Mouse (Mus musculus): ENCODE data around the gene Apol7a. TPM values are rescaled to one million over a fixed set of nuclear protein-coding genes. Genes with fewer than 3 reads are reported as not detected.

Apol7a gene
- polyA plus RNA-seq, 2 experiments = 0.26 to 0.56 TPM

DNA sequence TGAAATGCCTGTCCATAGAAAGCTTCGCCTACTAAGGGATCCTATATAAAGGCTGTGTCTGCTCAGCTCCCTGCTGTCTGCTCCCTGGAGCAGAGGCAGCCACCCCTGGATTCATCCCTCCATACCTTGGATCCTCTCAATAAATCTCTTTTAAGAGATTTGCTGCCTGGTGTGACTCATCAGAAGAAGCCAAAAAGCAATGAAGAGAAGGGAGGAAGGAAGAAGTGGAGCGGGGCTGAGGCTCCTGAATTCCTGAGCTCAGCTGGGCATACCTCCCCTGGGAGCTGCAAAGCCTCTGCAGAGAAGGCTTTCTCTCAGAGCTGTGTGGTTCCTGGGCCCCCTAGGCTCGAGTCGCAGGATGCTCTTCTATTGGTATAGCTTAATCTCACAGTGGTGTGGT is 19.0 kb downstream of the Apol7a start:
- Histone ChIP-seq H3K4me1 (replicated peaks; ENCODE audit: control insufficient read depth in 2 of 2, insufficient read depth in 2 of 2, low read length in 1 of 2) (no peaks in the 10 kb centered on the region), H3K9me3 (ENCODE audit: control insufficient read depth, low read length) (no peaks in the 10 kb centered on the region), H3K9ac (replicated peaks) (no peak overlapping the region), H3K27me3 (ENCODE audit: control insufficient read depth, insufficient read depth, low read length) (no peaks in the 10 kb centered on the region), H3K4me2 (ENCODE audit: low read depth) (no peak overlapping the region), H3K27ac (no peak overlapping the region), H3K4me3 (ENCODE audit: insufficient read depth in 1 of 2, low read depth in 2 of 2, low read length in 2 of 2) (no peak overlapping the region), H3K36me3 (replicated peaks; ENCODE audit: control insufficient read depth, insufficient read depth, low read depth) (no peaks in the 10 kb centered on the region)
- no peak for DNase-seq (ENCODE audit: low read depth in 3 of 3, low spot score in 3 of 3)
- WGBS (ENCODE audit: insufficient replicate concordance) = 38% methylated on average over 4 of the region's 4 CpGs
- TF ChIP-seq CTCF (IDR thresholded peaks at IDR 0.05; ENCODE audit: low read depth) (no peak), EP300 (IDR thresholded peaks at IDR 0.05; ENCODE audit: low read depth) (no peak)
- ATAC-seq (ENCODE audit: insufficient read depth) = no peak

DNA sequence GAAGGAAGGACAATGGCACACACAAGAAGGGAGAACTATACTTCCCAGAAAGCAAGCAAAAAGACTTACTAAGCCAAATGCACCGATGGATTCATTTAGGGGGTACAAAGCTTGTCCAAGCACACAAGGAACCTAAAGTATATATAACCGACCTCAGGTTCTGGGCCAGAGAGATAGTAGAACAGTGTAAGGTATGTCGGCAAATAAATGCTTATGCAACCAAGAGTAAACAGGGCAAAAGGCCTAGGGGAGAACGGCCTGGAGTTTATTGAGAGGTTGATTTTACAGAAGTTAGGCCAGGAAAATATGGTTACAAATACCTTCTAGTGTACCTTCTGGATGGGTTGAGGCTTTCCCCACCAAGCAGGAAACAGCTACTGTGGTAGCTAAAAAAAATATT is 21.5 kb downstream of the Apol7a start:
- DNase-seq (ENCODE audit: low read depth in 3 of 3, low spot score in 3 of 3) = no peak
- Histone ChIP-seq H3K4me1 (replicated peaks; ENCODE audit: control insufficient read depth in 2 of 2, insufficient read depth in 2 of 2, low read length in 1 of 2) (no peaks in the 10 kb centered on the region), H3K9me3 (ENCODE audit: control insufficient read depth, low read length) (no peaks in the 10 kb centered on the region), H3K4me3 (ENCODE audit: insufficient read depth in 1 of 2, low read depth in 2 of 2, low read length in 2 of 2) (no peak overlapping the region), H3K4me2 (ENCODE audit: low read depth) (no peak overlapping the region), H3K27ac (no peak overlapping the region), H3K27me3 (ENCODE audit: control insufficient read depth, insufficient read depth, low read length) (no peaks in the 10 kb centered on the region), H3K36me3 (replicated peaks; ENCODE audit: control insufficient read depth, insufficient read depth, low read depth) (no peaks in the 10 kb centered on the region), H3K9ac (replicated peaks) (no peak overlapping the region)
- 61% methylated on average over 4 of the region's 4 CpGs for WGBS (ENCODE audit: insufficient replicate concordance)
- no peak for ATAC-seq (ENCODE audit: insufficient read depth)
- TF ChIP-seq EP300 (IDR thresholded peaks at IDR 0.05; ENCODE audit: low read depth) = no peak
- TF ChIP-seq CTCF (IDR thresholded peaks at IDR 0.05; ENCODE audit: low read depth) = no peak

DNA sequence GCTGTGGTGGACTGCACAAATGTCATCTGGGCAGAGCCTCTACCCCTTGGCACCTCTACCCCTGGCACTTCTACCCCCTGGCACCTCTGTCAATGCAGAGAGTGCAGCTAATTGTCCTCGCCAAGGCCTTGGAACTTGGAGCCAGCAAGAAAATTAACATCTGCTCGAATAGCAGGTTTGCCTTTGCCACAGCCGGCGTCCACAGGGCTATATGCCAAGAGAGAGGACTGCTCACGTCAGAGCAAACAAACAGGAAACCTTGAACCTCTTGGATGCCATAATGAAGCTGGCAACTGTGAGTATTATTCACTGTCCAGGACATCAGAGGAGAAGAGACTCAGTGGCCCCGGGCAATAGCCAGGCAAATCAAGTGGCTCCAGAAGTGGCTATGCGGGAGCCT is 22.0 kb downstream of the Apol7a start:
- H3K9me3 ChIP-seq (ENCODE audit: control insufficient read depth, low read length) = no peaks in the 10 kb centered on the region
- no peaks in the 10 kb centered on the region for H3K36me3 ChIP-seq (replicated peaks; ENCODE audit: control insufficient read depth, insufficient read depth, low read depth)
- H3K4me1 ChIP-seq (replicated peaks; ENCODE audit: control insufficient read depth in 2 of 2, insufficient read depth in 2 of 2, low read length in 1 of 2) = no peaks in the 10 kb centered on the region
- ATAC-seq (ENCODE audit: insufficient read depth) (no peak), DNase-seq (ENCODE audit: low read depth in 3 of 3, low spot score in 3 of 3) (no peak)
- no peak overlapping the region for H3K4me3 ChIP-seq (ENCODE audit: insufficient read depth in 1 of 2, low read depth in 2 of 2, low read length in 2 of 2)
- H3K9ac ChIP-seq (replicated peaks) = no peak overlapping the region
- H3K27me3 ChIP-seq (ENCODE audit: control insufficient read depth, insufficient read depth, low read length) = no peaks in the 10 kb centered on the region
- H3K27ac ChIP-seq = no peak overlapping the region
- 66% methylated on average over 7 of the region's 7 CpGs for WGBS (ENCODE audit: insufficient replicate concordance)
- H3K4me2 ChIP-seq (ENCODE audit: low read depth) = no peak overlapping the region
- no peak for TF ChIP-seq CTCF (IDR thresholded peaks at IDR 0.05; ENCODE audit: low read depth)
- no peak for TF ChIP-seq EP300 (IDR thresholded peaks at IDR 0.05; ENCODE audit: low read depth)

DNA sequence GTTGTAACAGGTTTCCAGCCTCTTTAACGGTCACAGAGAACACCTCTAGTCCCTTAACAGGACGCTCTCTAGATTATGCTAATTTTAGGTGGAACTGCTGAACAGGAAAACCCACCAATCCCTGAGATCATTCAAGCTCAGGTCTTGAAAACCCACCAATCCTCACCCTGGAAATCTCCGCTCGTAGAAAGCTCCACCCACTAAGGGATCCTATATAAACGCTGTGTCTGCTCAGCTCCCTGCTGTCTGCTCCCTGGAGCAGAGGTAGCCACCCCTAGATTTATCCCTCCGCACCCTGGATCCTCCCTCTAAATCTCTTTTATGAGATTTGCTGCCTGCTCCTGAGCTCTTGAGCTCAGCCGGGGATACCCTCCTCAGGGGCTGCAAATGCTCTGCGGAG is 28.3 kb downstream of the Apol7a start:
- H3K4me2 ChIP-seq (ENCODE audit: low read depth) = no peak overlapping the region
- WGBS (ENCODE audit: insufficient replicate concordance) = 71% methylated on average over 8 of the region's 8 CpGs
- H3K27ac ChIP-seq = no peak overlapping the region
- DNase-seq (ENCODE audit: low read depth in 3 of 3, low spot score in 3 of 3) = no peak
- H3K4me1 ChIP-seq (replicated peaks; ENCODE audit: control insufficient read depth in 2 of 2, insufficient read depth in 2 of 2, low read length in 1 of 2) = no peaks in the 10 kb centered on the region
- no peak for ATAC-seq (ENCODE audit: insufficient read depth)
- H3K4me3 ChIP-seq (ENCODE audit: insufficient read depth in 1 of 2, low read depth in 2 of 2, low read length in 2 of 2) = no peak overlapping the region
- H3K9me3 ChIP-seq (ENCODE audit: control insufficient read depth, low read length) = no peaks in the 10 kb centered on the region
- H3K27me3 ChIP-seq (ENCODE audit: control insufficient read depth, insufficient read depth, low read length) = no peaks in the 10 kb centered on the region
- no peak overlapping the region for H3K9ac ChIP-seq (replicated peaks)
- H3K36me3 ChIP-seq (replicated peaks; ENCODE audit: control insufficient read depth, insufficient read depth, low read depth) = no peaks in the 10 kb centered on the region
- TF ChIP-seq CTCF (IDR thresholded peaks at IDR 0.05; ENCODE audit: low read depth) (no peak), EP300 (IDR thresholded peaks at IDR 0.05; ENCODE audit: low read depth) (no peak)

DNA sequence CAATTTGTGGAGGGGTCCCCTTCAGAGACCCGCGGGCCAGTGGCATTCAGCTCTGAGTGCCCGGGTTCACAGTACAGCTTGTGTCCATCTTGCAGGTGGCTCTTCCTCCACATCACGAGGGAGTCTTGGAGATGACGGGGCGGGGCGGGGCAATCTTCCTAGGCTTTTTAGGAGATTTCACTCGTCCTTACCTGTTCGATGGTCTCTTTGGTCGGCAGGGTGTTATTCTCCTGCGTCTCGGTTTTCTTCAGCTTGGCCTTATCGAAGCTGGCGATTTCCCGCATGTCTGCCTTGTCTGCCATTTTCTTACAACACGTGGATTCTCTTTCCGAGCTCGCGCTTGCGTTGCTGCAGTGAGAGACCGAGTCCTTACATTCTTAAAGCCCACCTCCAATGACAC is 28.9 kb downstream of the Apol7a start:
- WGBS (ENCODE audit: insufficient replicate concordance) = 76% methylated on average over 21 of the region's 21 CpGs
- Histone ChIP-seq H3K4me2 (ENCODE audit: low read depth) (no peak overlapping the region), H3K27ac (no peak overlapping the region), H3K4me1 (replicated peaks; ENCODE audit: control insufficient read depth in 2 of 2, insufficient read depth in 2 of 2, low read length in 1 of 2) (no peaks in the 10 kb centered on the region), H3K27me3 (ENCODE audit: control insufficient read depth, insufficient read depth, low read length) (no peaks in the 10 kb centered on the region), H3K9ac (replicated peaks) (no peak overlapping the region), H3K4me3 (ENCODE audit: insufficient read depth in 1 of 2, low read depth in 2 of 2, low read length in 2 of 2) (no peak overlapping the region), H3K9me3 (ENCODE audit: control insufficient read depth, low read length) (no peaks in the 10 kb centered on the region), H3K36me3 (replicated peaks; ENCODE audit: control insufficient read depth, insufficient read depth, low read depth) (no peaks in the 10 kb centered on the region)
- TF ChIP-seq EP300 (IDR thresholded peaks at IDR 0.05; ENCODE audit: low read depth) (no peak), CTCF (IDR thresholded peaks at IDR 0.05; ENCODE audit: low read depth) (no peak)
- ATAC-seq (ENCODE audit: insufficient read depth) = no peak
- DNase-seq (ENCODE audit: low read depth in 3 of 3, low spot score in 3 of 3) = no peak

Data from liver, embryonic 14.5 days (tissue).